Mouse (Mus musculus) E14TG2a.4 (cell line): ENCODE measurements around the gene Map3k15.

Experiments
- CTCF ChIP-seq: conservative IDR thresholded peaks from 2 replicates; pipeline ENCODE4 v1.5.1; 2014; ENCODE audit warnings: low read length
- POU5F1 ChIP-seq: IDR thresholded peaks from 2 replicates; pipeline ENCODE4 v1.6.1; 2014; ENCODE audit warnings: low read length, borderline replicate concordance

GRCm38 (mm10) chrX:160113777-160114176 lies 125.5 kb downstream of the Map3k15 start:
- TF ChIP-seq CTCF (no peak), POU5F1 (no peak)
